Mouse (Mus musculus) E14TG2a.4 (cell line): ENCODE measurements around the gene Akap2.
"Not testable (repeated sequence)": the region's sequence is repeated elsewhere in the genome, so short reads cannot be mapped to it uniquely, and the experiment has no call there.

ENCODE experiments used
- H3K27me3 ChIP-seq: 2 replicates; pipeline ENCODE4 v1.6.1; 2014; ENCODE audit warnings: low read length, control low read depth; ENCODE audit not compliant: insufficient read depth
- H3K36me3 ChIP-seq: 2 replicates; pipeline ENCODE4 v1.6.1; 2014; ENCODE audit warnings: low read length, control low read depth; ENCODE audit not compliant: insufficient read depth
- H3K4me1 ChIP-seq: replicated peaks from 2 replicates; pipeline ENCODE4 v1.6.1; 2014; ENCODE audit warnings: low read depth, low read length, control low read depth
- H3K4me3 ChIP-seq: replicated peaks from 2 replicates; pipeline ENCODE4 v1.5.1; 2014; ENCODE audit warnings: mild to moderate bottlenecking, low read length
- H3K9me3 ChIP-seq: 2 replicates; pipeline ENCODE4 v1.6.1; 2014; ENCODE audit warnings: low read length, control low read depth
- CTCF ChIP-seq: conservative IDR thresholded peaks from 2 replicates; pipeline ENCODE4 v1.5.1; 2014; ENCODE audit warnings: low read length
- NANOG ChIP-seq: IDR thresholded peaks from 2 replicates; pipeline ENCODE4 v1.6.1; 2014; ENCODE audit warnings: borderline replicate concordance, low read length, mixed read lengths
- POU5F1 ChIP-seq: IDR thresholded peaks from 2 replicates; pipeline ENCODE4 v1.6.1; 2014; ENCODE audit warnings: low read length, borderline replicate concordance

Gene Akap2

DNA sequence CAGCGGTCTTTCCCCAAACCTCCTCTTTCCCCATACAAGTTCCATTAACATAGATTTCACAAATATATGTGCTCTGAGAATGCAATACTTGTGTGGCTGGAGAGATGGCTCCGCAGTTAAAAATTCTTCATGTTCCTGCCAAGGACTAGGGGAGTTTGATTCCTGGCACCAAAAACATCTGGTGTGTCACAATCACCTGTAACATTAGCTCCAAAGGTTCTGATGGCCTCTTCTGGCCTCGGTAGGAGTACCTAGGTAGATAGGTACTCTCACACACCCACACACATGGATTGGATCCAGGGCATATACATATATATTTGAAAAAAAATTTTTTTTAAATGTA is 169.4 kb downstream of the Akap2 start:
- Histone ChIP-seq H3K36me3 (peaks cover 64% of the 10 kb centered on the region), H3K9me3 (peaks cover 74% of the 10 kb centered on the region), H3K27me3 (no peaks in the 10 kb centered on the region), H3K4me3 (no peak overlapping the region), H3K4me1 (peaks cover 11% of the 10 kb centered on the region; the same call in 1 of the 2 replicates)
- TF ChIP-seq POU5F1 (no peak), CTCF (no peak), NANOG (no peak)

- Histone ChIP-seq H3K9me3 (peaks cover 60% of the 10 kb centered on the region), H3K4me3 (no peak overlapping the region), H3K36me3 (peaks cover 57% of the 10 kb centered on the region), H3K27me3 (no peaks in the 10 kb centered on the region), H3K4me1 (peaks cover 12% of the 10 kb centered on the region; the same call in 1 of the 2 replicates)
- TF ChIP-seq POU5F1: no peak
- no peak for TF ChIP-seq NANOG
- TF ChIP-seq CTCF: no peak
Measured at GRCm38 (mm10) chr4:57888246-57888645, 170.8 kb downstream of the Akap2 start.

- Histone ChIP-seq H3K9me3 (peaks cover 53% of the 10 kb centered on the region), H3K36me3 (peaks cover 57% of the 10 kb centered on the region), H3K4me1 (peaks cover 12% of the 10 kb centered on the region; the same call in 1 of the 2 replicates)
- not testable (repeated sequence) for H3K4me3 ChIP-seq, H3K27me3 ChIP-seq
Measured at GRCm38 (mm10) chr4:57888978-57889377, 171.5 kb downstream of the Akap2 start.

DNA sequence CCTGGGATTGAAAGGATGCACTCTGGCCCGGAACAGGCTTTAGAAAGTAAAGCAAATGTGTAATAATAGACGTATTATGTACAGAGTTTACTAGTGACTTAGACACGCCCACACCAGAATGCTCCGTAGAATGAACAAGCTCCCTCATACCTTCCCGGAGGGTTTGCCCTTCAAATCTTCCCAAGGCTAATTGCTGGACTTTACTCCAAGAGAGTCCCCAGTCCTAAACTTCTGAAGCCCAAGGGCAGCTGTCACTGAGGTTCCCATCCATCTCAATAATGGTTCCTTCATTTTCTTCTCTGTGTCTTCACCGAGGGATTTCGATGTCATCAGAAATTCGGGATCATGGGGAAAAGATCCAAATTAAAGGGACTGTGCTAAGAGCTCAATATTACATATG is 172.3 kb downstream of the Akap2 start:
- peaks cover 12% of the 10 kb centered on the region; the same call in 1 of the 2 replicates for H3K4me1 ChIP-seq
- no peaks in the 10 kb centered on the region for H3K27me3 ChIP-seq
- no peak overlapping the region for H3K4me3 ChIP-seq
- peaks cover 45% of the 10 kb centered on the region for H3K9me3 ChIP-seq
- H3K36me3 ChIP-seq: peaks cover 50% of the 10 kb centered on the region
- TF ChIP-seq CTCF (no peak), POU5F1 (no peak), NANOG (no peak)

DNA sequence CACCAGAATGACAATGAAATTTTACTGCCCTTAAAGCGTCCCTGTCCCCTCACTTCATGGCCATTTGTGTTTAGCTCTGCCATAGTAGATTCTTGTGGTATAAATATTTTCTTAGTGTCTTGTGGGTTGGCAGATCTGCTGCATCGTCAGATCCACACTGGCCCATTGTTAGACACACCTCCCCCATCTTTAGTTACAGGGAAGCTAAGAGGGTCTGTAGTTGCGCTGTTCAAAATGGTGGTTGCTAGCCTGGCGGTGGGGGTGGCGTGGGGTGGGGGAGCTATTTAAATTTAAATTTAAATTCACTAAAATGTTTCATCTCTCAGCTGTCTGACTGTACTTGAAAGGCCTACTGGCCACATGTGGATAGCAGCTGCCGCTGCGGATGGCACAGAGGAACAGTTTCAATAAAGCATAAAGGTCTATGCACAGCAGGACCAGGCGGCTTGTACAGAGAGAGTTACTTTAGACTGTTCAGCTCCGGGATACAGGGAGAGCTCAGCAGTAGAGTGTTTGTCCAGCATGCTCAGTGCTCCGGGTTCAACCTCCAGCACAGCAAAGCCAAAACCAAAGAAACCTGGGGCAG is 174.6 kb downstream of the Akap2 start:
- no peaks in the 10 kb centered on the region for H3K27me3 ChIP-seq
- no peak overlapping the region for H3K4me3 ChIP-seq
- peaks cover 22% of the 10 kb centered on the region for H3K9me3 ChIP-seq
- no peak for TF ChIP-seq POU5F1
- no peak for TF ChIP-seq NANOG
- no peak for TF ChIP-seq CTCF
- peaks cover 31% of the 10 kb centered on the region for H3K36me3 ChIP-seq
- H3K4me1 ChIP-seq: peaks cover 12% of the 10 kb centered on the region; the same call in 1 of the 2 replicates

- H3K4me1 ChIP-seq: peaks cover 12% of the 10 kb centered on the region; the same call in 1 of the 2 replicates
- no peak for TF ChIP-seq CTCF
- TF ChIP-seq POU5F1: no peak
- no peak for TF ChIP-seq NANOG
Measured at GRCm38 (mm10) chr4:57895140-57895539, 177.7 kb downstream of the Akap2 start.

GRCm38 (mm10) chr4:57895902-57896301 is 178.4 kb downstream of the Akap2 start:
- peaks cover 17% of the 10 kb centered on the region for H3K36me3 ChIP-seq
- no peaks in the 10 kb centered on the region for H3K27me3 ChIP-seq
- TF ChIP-seq NANOG (no peak), POU5F1 (no peak), CTCF (no peak)
- no peak overlapping the region for H3K4me3 ChIP-seq
- H3K4me1 ChIP-seq: peaks cover 11% of the 10 kb centered on the region; the same call in 1 of the 2 replicates
- peaks cover 7% of the 10 kb centered on the region for H3K9me3 ChIP-seq

More at GRCm38 (mm10) chr4:57895140-57895539, 177.7 kb downstream of the Akap2 start:
- Histone ChIP-seq H3K9me3 (peaks cover 7% of the 10 kb centered on the region), H3K36me3 (peaks cover 17% of the 10 kb centered on the region), H3K27me3 (no peaks in the 10 kb centered on the region), H3K4me3 (no peak overlapping the region)

DNA sequence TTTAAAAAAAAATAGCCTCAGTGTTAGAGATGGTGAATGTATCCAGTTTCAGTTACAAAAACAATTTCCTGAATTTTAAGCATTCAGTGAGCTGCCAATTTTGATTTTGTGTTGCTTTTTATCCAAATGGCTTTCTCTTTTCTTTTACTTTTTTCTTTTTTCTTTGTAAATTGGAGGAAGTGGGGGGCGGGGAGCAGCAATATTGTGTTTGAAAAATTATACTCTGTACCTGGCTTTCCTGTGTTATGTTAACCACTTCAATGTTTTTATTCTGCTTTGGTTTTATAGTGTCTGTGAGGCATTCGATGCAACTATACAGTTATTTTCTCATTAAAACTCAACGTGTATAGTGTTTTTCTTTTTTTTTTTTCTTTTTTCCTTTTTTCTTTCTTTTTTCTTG is 179.2 kb downstream of the Akap2 start:
- peaks cover 17% of the 10 kb centered on the region for H3K36me3 ChIP-seq
- no peaks in the 10 kb centered on the region for H3K27me3 ChIP-seq
- peaks cover 7% of the 10 kb centered on the region for H3K9me3 ChIP-seq
- H3K4me1 ChIP-seq: peaks cover 6% of the 10 kb centered on the region; the same call in 1 of the 2 replicates
- TF ChIP-seq CTCF (no peak), POU5F1 (no peak), NANOG (no peak)
- no peak overlapping the region for H3K4me3 ChIP-seq

DNA sequence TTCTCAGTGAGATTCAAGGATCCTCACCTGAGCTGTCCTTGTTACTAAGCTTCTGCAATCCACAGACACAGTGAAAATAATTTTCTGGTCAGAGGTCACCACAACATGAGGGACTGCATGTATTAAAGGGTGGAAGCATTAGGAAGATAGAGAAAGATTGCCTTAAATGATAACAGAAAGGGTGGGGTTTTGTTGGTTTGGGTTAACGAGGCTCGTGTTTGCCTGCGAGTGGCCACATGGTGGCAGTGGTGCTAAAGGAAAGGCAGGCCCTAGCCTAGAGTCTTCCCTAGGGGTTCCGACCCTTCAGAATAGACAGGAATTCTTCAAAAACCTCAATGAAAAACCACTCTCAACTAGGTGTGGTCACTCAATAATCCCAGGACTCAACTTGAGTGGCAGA is 183.8 kb downstream of the Akap2 start:
- no peak for TF ChIP-seq NANOG
- TF ChIP-seq CTCF: peak; percentile 64
- Histone ChIP-seq H3K27me3 (0 out of 2 replicates have a peak, but pooled peaks cover 2% of the 10 kb centered on the region), H3K4me1 (peaks cover 31% of the 10 kb centered on the region), H3K4me3 (no peak overlapping the region), H3K9me3 (peaks cover 7% of the 10 kb centered on the region), H3K36me3 (no peaks in the 10 kb centered on the region)

DNA sequence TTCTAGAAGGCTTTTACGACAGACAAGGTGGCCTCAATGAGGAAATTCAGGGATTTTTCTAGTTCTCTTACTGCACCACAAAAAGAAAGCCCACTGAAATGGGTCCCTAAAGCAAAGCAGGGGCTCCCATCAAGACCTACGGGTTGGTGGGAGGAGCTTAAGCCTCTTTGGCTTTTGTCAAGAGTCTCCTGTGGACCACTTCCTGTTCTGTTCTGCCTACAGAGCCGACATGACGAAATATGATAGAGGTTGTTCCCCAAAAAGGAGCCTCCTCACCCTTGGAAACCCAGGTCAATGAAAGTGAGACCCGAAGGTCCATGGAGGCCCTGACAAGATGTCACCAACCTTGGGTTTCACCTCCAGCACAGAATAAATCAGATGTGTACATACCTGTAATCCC is 185.2 kb downstream of the Akap2 start:
- H3K9me3 ChIP-seq: peaks cover 7% of the 10 kb centered on the region
- no peak overlapping the region for H3K4me3 ChIP-seq
- TF ChIP-seq POU5F1: no peak
- TF ChIP-seq CTCF: no peak
- no peak for TF ChIP-seq NANOG
- H3K4me1 ChIP-seq: peaks cover 31% of the 10 kb centered on the region
- no peaks in the 10 kb centered on the region for H3K36me3 ChIP-seq
- 0 out of 2 replicates have a peak, but pooled peaks cover 2% of the 10 kb centered on the region for H3K27me3 ChIP-seq
